Mouse (Mus musculus) brain, embryonic 14.5 days (tissue): ENCODE measurements at regions not wholly inside any gene's neighbourhood (a gene's known extent, or its start where the extent isn't known, plus 50 kb on each side); places are given as distances from the start of the nearest gene placed in this dataset.

Experiments used
- CTCF ChIP-seq: fragments of 200-500 bp; IDR thresholded peaks from 2 replicates; pipeline ENCODE4 v1.5.1; 2012; ENCODE audit warnings: inconsistent platforms, mild to moderate bottlenecking, moderate library complexity, borderline replicate concordance; ENCODE audit not compliant: insufficient read depth, insufficient read length; ENCODE audit errors: extremely low read depth
- POLR2A ChIP-seq: fragments of 200-500 bp; IDR thresholded peaks from 2 replicates; pipeline ENCODE4 v1.6.1; 2012; ENCODE audit warnings: mild to moderate bottlenecking, inconsistent platforms, borderline replicate concordance; ENCODE audit not compliant: poor library complexity, insufficient read depth, insufficient read length, severe bottlenecking; ENCODE audit errors: extremely low read depth

- TF ChIP-seq CTCF (no peak), POLR2A (no peak)
Observed at GRCm38 (mm10) chr10:91858711-91859595, 677.8 kb upstream of the Tmpo start.
